Mouse (Mus musculus): ENCODE data around the gene Shb.

The Shb gene

DNA sequence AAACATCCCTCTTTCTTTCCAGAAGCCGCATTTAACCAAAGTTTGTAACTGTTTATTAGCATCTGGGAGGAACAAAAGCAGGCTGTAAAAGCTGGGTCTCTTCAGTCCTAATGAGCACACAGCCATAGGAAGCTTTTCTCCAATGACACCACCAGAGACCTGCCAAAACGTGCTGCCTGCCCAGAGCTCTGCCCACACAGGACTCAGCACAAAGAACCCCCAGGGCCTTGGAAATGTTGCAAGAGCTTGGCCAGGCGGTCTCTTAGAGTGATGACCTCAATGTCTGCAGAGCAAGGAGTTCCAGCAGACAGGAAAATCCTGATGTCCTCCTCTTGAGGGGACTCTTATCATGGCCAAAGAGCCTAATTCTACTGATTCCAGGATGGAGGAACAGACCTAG, 28.5 kb downstream of the Shb start:
- no peak for DNase-seq

DNA sequence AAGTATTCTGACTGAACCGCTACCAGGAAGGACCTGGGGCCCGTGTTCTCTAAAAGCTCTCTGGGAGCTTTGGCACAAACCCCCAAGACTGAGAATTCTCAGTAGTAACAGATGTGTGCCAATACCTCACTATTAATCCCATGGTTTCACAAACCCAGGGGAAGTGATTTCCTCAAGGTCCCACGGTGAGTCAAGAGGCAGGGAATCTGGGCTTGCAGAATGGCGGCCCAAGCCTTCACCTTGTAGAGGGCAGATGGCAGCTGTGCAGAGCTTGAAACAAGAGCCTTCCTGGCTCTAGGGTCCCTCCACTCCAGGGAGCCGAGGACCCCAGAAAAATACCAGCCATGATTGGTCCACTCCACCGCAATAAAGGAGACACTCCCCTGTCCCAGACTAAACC, 28.9 kb downstream of the Shb start:
- no peak for DNase-seq

DNA sequence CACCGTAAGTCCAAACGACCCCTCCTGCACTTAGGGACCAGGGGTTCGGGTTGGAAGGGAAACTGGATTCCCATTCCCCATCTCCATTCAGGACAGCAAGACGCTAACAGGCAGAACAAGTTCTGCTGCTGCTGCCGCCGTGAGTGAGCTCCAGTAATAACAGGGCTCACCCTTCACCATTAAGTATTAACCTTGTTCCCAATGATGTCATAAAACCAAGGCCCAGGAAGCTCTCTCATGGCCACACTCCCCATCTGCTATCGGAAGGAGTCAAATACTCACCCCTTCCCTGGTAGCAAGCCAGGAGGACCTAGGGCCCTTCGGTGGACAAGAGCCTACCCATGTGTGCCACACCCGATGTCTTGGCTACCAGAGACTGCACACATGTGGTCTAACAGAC, 30.3 kb downstream of the Shb start:
- DNase-seq: no peak

DNA sequence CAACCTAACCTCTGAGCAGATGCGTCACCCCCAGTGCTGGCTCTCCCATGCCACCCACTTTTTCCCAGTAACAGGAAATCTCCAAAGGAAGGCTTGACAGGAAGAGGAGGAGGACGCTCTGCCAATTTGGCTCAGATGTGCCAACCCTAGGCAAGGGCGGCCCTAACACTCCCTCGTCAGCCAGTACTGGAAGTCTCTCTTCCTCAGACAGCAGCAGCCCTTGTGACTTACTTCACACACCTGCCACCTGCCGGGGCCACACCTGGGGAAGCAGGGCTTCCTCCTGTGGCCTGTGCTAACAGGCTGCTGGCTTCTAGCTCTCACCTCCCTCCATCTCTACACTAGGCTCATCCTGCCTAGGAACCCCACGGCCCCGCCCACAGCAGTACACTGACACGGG, 31.9 kb downstream of the Shb start:
- no peak for DNase-seq

DNA sequence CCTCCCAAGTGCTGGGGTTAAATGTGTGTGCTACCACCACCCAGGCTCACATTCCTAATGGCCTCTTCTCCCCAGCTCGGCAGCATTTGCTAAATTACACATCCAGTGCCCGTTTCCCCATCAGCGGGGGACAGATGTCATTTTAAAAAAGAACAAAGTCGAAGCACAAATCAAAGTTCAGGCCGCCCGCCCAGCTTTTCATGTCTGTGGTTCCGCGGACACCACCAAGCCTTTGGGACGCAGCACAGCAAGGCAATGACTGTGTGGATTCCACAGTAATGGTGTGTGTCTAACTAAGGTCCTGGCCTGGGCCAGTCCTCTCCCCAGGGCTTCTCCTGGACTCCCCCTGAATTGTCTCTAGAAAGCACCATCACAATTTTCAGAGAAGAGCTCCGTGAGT, 32.7 kb downstream of the Shb start:
- DNase-seq: no peak

DNA sequence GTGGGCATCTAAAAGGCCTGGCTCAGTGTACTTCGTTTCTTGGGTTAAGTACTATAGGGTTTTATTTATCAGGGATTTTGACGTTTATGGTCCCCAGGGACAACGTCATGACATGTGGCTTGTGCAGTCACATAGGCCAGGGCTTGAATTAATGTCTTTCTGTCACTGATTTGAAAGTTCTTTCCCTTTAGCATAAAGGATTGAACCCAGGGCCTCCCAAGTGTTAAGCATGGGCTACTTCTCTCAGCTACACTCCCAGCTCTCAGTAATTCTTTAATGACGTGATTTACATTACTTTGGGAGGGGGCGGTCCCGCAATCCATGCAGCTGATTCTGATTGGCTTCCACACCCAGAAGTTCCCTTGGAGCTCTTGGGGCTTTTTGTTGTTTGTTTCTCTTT, 33.2 kb downstream of the Shb start:
- DNase-seq: no peak

DNA sequence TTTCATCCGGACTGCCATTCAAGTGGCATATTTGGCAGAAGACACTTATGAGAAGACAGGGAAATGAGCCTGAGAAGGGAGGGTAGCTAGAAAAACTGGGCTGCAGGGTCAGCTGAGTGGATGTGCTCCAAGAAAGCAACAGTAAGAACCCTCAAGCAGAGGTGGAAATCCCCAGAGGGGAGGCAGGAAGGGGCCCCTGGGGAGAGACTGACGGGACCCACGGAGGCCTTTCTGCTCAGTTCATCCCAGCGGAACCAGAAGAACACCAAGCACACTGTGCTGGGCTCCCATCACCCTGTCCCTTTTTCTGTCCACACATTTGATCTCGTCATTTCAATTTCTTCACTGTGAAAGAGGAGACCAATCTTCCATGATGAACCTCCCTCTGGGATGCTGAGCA, 33.9 kb downstream of the Shb start:
- no peak for DNase-seq

DNA sequence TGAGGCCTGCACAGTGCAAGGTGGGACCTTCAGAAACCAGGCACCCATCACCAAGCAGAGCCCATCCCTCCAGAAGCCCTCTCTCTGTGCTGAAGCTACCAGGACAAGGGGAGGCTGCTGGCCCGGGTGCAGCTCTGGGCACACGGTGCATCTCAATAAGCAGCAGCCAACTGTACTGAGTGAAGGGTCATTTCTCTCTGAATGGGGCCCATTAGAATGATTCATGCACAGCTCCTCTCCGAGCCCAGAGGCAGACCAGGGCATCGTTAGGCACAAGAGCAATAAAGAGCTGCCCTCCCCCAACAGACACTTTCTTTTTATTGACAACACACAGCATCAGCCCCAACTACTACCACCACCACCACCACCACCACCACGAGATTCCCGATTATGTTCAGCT, 35.0 kb downstream of the Shb start:
- no peak for DNase-seq

DNA sequence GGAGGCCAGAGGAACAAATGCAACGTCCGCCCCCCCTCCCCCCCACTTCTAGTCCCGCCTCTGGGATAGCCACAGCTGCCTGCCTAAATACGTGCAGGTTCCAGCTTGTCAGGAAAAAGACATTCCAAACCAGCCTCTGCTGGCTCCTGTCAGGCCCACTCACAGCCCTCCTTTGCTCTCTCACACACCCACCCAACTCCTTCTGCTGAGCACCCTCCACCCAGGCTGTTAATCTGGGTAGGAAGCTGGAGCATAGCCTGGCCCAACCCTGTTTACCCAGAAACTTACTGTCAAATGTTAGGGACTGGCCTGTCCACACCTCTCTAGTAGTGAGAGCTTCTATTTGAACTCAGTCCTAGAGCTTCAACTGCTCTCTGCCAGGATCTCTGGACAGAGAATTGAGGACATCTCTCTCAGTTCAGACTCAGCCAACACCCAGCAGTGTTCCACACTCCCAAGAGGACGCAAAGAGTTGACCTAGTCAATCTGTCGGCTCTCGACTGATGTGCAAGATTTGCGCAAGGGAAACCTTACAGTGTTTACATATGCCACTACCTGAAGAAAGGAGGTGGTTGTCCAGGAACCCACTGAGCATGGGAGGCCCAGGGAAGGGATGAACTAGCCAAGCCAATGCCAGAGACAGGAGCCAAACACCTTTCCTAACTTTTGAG, 36.6 kb downstream of the Shb start:
- no peak for DNase-seq

DNA sequence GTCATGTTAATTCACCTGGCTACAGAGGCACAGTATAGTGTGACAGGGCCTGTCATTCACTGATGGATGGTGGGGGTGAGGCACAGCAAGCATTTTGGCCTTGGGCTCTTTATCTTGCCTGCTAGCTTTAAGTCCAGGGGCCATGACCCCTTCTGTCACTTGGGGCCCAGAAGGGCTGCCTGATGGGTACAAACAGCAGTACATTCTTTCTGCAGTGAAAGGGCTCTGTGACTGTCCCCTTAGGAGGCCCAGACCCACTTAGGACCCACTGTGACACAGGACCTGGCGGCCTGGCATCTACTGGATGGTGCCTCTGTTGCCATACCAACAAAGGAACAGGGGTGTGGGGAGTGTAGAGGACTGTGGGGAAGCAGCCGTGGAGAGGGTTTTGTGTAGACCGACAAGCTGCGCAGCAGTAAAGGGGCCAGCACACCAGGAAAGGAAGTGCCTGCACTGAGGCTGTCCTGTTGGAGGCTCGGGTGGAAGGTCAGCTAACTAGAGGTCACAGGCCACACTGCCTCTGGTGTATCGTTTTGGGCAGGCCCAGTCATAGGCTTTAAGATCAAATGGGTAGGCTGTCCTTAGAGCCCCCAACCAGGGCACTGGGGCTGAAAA, 38.4 kb downstream of the Shb start:
- no peak for DNase-seq

DNA sequence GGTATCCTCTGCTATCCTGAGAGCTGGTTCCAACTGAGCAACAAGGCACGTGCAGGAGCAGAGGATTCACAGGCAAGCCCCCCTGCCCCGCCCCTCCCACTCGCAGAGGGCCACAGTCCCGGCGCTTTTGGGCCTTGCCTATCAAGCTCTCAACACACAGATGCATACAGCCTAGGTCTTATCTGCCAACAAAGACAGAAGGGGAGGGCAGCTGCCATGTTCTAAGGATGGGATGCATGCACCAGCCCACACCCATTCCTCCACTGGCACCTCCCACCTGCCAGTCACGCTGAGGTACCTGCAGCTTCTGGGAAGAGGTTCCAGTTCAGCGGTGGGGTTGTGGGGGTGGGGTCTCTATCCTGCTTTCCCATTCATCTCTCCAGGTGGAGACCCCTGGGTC, 39.2 kb downstream of the Shb start:
- DNase-seq: no peak

DNA sequence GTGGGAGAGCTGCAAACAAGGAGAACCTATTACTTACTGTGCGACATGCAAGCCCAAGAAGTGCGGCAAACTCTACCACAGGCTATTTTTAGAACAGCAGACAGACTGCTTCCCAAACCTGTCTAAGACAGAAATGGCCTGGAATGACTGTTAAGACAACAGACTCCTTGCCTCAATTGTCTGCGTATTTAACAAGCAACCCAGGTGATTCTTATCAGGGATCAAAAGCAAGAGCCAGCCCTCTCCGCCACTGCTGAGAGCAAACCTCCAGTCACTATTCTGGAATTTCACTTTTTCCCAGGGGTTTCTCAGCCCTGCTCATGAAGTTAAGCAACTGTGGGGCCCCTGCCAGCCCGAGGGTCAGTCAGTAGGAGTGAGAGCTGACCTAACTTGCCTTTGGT, 39.6 kb downstream of the Shb start:
- DNase-seq: no peak

DNA sequence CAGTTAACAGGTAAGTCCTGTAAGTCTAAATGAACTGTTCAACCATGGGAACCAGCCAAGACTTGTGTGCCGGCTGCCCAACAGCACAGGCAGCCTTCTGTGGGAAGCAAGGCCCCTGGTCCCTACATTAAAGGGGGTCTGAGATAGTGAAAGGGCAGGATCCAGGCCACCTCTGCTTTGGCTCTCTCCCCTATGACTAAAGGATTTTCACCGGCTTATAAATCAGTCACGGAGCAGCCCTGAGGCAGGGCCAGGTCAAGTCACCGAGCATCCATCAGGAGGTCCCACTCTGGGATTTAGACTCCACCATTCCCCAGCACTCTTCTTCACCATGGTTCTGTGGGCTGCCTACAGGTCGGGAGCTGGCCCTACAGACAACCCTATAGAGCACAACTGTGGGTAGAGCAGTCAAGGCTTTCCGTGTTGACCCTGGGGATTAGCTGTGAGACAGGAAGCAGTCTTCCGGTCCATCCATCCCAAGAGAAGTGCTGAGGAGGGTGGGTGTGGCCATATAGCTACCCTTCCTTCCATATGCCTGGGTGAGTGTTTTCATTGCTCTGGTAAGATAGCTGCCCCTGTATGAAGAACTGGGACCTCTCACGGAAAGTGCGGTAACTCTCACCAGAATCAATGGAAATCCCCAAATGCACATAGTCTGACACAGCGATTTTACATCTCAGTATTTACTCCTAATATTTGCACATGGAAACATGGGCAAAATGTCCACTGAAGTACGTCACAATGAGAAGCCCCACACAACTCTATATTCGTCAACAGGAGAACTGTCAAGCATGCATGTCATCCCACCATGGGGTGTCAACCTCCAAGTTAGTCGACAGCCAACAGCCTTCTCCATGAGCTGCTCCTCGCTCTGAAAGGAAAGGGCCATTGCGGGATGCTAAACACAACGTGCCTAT, 40.3 kb downstream of the Shb start:
- no peak for DNase-seq

DNA sequence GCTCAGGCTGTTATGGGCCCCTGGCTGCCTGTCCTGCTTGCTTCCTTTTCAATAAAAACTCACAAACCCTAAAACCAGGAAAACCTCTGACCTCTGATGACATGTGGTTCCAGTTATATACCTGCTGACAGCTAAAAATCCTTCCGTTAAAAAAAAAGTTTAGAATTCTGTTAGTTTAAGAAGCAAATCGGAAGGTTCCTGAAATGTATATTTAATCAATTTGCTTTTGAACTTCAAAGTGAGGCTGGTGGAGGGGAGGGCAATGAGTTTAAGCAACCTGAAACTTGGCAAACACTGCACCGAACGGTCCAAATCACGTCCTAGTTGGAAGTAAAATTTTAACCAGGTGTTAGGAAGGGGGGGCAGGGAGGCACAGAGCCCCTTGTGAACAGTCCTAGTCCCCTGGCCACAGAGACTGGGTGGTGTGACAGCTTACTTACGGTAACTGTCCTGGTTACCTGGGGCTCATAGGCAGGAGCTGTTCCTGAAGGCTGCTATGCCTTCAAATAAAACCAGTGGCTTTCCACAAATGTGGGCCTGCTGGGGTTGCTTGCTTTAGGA, 41.1 kb downstream of the Shb start:
- no peak for DNase-seq

DNA sequence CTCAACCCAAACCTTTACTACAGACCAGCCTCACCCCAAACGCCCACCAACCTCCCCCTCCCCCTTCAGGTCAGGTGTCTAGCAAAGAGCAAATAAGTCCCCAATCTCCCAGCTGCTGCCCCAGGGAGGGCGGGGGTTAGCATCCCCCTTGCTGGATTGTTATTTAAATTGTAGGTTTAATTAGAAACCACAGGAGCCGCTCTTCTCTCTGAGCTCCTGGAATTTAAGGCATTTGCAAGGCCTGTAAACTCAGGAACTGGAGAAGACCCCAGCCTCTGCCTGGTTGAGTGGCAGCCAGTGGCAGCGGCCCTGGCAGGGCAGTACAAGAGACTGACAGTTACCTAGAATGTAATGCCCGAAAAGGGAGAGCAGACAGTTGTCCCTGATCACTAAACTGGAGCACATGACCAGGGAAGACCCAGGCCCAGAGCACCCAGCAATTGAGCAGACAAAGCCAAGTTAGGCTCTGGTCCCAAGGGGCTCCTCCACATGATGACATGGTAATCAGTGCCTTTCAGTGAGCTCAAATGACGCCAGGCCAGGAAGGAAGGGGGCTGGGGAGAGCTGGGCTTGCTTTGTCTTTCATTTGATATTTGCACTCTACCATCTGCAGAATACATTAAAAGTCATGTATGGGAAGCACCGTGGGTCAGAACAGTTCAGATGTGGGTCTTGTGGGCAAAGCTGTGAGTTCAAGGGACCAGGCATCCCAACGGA, 42.1 kb downstream of the Shb start:
- no peak for DNase-seq

DNA sequence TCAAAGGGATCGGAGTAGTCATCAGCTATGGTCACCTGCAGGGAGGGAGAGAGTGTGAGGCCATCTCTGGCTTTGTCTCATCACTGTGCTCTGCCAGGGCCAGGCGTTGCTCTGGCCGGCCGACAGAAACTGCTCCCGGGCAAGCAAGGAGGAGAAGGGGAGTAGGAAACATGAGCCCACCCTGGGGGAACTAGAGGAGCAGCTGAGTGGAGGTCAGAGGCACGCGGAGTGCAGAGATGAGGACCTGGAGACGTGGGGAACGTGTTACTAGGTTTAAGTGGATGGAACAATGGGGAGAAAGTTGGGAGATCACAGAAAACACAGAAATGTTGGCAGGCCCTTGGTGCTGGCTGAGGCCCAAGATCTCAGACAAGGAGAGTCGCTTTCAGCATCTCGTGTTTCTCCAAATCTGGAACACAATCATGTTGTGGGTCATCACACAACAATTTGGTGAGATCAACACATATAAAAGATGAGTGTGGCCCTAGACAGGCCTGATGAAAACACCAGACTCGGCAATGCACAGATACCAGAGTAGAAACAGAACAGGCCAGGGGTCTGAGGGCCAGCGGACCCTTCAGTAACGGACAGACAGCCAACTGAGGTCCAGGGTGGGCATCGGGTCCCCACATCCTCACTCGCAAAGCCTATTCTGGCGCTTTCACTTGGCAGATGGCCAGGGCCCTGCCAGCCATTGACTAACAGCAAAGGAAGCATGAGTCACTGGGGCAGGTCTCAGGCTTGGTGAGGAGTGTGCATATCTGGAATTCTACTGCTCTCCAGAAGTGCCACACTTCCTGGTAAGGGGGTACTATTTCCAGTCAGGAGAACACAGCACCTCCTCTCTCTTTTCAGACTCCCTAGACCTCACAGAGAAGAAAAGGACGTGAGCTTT, 42.9 kb downstream of the Shb start:
- no peak for DNase-seq

DNA sequence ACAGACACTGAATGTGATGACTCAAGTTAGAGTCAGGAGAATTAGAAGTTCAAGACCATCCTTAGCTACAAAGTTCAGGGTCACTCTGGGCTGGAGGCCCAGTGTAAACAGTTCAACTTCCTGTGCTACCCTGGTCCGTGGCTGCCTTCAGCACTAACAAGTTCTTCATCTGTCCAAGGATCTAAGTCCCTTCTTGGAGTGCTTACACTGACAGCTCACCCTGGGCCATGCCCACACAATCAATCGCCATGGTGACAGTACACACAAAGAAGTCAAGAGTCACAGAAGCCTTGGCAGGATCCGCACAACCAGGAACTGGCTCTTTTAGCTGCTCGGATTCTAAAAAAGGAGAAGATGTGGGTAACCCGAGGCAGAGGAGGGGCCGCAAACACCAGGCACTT, 44.6 kb downstream of the Shb start:
- no peak for DNase-seq

DNA sequence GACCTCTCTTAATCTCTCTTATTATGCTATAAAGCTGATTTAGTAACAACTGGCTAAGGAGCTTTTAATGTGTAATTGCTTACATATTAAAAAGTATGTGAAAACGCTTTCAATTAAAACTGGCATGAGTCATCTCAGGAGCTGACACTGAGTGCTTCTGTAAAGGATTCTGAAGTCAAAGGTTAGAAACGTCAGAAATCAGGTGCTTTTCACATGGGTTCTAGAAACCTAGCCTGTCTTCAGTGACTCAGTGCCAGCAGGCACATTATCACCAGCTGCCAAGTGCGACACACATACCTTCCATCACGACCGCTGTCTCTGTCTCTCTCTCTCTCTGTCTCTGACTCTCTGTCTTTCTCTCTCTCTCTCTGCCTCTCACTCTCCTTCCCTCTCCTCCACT, 47.2 kb downstream of the Shb start:
- DNase-seq: no peak

DNA sequence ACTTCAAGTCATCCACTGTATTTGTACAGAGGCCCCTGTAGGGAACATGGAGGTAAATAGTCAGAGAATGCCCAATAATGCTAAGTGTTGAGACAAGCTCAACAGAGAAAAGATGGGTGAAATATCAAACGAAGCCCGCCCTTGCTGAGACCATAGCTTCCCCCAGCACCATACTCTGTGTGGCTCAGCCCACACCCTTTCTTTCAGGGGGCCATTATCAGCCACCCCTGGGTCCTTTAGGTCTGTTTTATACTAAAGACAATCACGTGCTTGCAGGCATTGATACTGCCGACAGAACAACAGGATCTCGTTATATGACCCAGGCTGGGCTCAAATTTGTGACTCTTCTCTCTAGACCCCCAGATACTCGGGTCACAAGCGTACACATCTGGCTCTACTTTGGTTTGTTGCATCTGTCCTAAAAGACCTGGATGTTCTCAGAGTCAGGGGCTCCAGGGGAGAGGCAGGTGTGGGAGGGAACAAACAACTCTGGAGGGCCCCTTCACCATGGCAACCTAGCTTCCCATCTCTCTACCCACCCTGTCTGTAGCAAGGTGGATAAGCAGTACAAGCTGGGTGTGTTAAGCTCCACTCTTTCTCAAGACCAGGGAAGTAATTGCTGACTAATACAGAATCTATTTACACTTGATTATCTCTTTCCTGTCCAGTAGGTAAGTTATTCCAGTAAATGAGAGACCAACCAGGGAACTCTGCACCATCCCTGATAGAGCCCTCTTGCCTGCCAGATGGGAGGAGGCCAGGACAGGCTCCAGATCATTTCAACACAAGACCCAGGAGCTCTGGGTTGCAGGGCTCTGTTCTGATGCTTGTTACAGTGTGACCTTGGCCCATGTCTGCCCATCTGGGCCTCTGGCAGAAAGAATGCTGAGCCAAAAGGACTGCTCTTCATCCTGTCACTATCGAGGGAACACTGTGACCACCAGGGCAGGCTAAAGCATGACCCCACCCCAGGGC, 48.7 kb downstream of the Shb start:
- no peak for DNase-seq

DNA sequence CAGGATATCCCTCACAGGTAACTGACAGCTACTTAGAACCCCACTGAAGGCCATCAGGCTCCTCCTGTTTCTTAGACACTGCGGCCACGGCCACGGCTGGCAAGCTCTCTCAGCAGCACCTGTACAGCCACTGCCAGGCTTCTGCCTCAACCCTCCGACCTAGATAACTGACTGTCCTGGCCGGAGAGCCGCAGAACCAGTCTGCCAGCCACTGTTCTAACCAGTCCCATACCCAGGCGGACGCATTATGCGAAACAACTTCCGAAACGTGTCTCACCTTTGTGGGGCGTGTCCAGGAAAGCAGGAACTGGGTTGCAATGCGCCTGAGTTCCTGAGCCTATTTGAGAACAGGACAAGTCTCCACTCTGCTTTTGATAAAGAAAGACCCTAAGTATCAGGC, 50.0 kb downstream of the Shb start:
- DNase-seq: no peak

DNA sequence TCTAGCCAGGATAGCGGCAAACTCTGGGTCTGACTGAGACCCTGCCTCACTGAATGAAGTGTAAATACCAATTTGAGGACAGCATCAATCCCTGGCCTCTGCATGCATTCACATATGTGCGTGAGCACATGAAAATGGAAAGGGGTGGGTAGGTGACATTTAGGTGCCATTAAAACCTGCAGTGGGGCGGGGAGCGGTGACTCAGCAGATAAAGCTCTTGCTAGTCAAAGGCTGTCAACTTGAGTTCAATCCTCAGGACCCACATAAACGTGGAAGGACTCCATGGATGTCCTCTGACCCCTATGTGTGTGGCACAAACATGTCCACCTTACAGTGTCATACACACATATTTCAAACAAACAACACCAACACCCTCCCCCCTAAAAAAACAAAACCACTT, 50.8 kb downstream of the Shb start:
- no peak for DNase-seq
